Mouse (Mus musculus): ENCODE results near the gene Tnf. TPM values are rescaled to one million over a fixed set of nuclear protein-coding genes. Genes with fewer than 3 reads are reported as not detected.

The Tnf gene
- polyA plus RNA-seq, 1 experiment from 2014 or later: not detected

- Histone ChIP-seq H3K4me3 (replicated peaks; ENCODE audit: low read length) (no peak overlapping the region), H3K36me3 (replicated peaks; ENCODE audit: control insufficient read depth, insufficient read depth) (no peaks in the 10 kb centered on the region), H3K4me1 (replicated peaks; ENCODE audit: control insufficient read depth, insufficient read depth, low read length) (peaks cover 11% of the 10 kb centered on the region; the same call in 1 of the 2 replicates), H3K27ac (0 out of 2 replicates have a peak overlapping the region, but pooled peaks have one; percentile 3), H3K9ac (no peak overlapping the region), H3K4me2 (replicated peaks) (peak overlapping the region; percentile 53), H3K9me3 (ENCODE audit: control insufficient read depth, low read length) (no peaks in the 10 kb centered on the region), H3K27me3 (ENCODE audit: control insufficient read depth, insufficient read depth, low read length) (no peaks in the 10 kb centered on the region)
- 0% methylated on average over 4 of the region's 4 CpGs for WGBS
- no peak for DNase-seq (ENCODE audit: low spot score)
- no peak for ATAC-seq (ENCODE audit: low FRiP score)
Observed at GRCm38 (mm10) chr17:35186681-35187080, 15.1 kb downstream of the Tnf start.

GRCm38 (mm10) chr17:35185639-35186611 lies 15.9 kb downstream of the Tnf start:
- 0 out of 2 replicates have a peak overlapping the region, but pooled peaks have one; percentile 15 for H3K27ac ChIP-seq
- peak; percentile 33 for DNase-seq (ENCODE audit: low spot score)
- H3K4me1 ChIP-seq (replicated peaks; ENCODE audit: control insufficient read depth, insufficient read depth, low read length): peaks cover 11% of the 10 kb centered on the region; the same call in 1 of the 2 replicates
- 2% methylated on average over 18 of the region's 18 CpGs for WGBS
- peak overlapping the region; percentile 37 for H3K9ac ChIP-seq
- H3K27me3 ChIP-seq (ENCODE audit: control insufficient read depth, insufficient read depth, low read length): no peaks in the 10 kb centered on the region
- H3K4me2 ChIP-seq (replicated peaks): peak overlapping the region; percentile 53
- no peaks in the 10 kb centered on the region for H3K9me3 ChIP-seq (ENCODE audit: control insufficient read depth, low read length)
- H3K4me3 ChIP-seq (replicated peaks; ENCODE audit: low read length): peak overlapping the region; percentile 27
- no peaks in the 10 kb centered on the region for H3K36me3 ChIP-seq (replicated peaks; ENCODE audit: control insufficient read depth, insufficient read depth)
- no peak for ATAC-seq (ENCODE audit: low FRiP score)

- Histone ChIP-seq H3K9me3 (ENCODE audit: control insufficient read depth, low read length) (no peaks in the 10 kb centered on the region), H3K36me3 (replicated peaks; ENCODE audit: control insufficient read depth, insufficient read depth) (no peaks in the 10 kb centered on the region), H3K27ac (no peak overlapping the region), H3K4me3 (replicated peaks; ENCODE audit: low read length) (no peak overlapping the region), H3K9ac (no peak overlapping the region), H3K4me2 (replicated peaks) (no peak overlapping the region), H3K27me3 (ENCODE audit: control insufficient read depth, insufficient read depth, low read length) (no peaks in the 10 kb centered on the region), H3K4me1 (replicated peaks; ENCODE audit: control insufficient read depth, insufficient read depth, low read length) (no peaks in the 10 kb centered on the region)
- WGBS: 89% methylated on average over 5 of the region's 5 CpGs
- DNase-seq (ENCODE audit: low spot score) (no peak), ATAC-seq (ENCODE audit: low FRiP score) (no peak)
Observed at GRCm38 (mm10) chr17:35180093-35180492, 21.7 kb downstream of the Tnf start.

- H3K36me3 ChIP-seq (replicated peaks; ENCODE audit: control insufficient read depth, insufficient read depth): no peaks in the 10 kb centered on the region
- H3K27ac ChIP-seq: no peak overlapping the region
- H3K4me2 ChIP-seq (replicated peaks): no peak overlapping the region
- H3K9me3 ChIP-seq (ENCODE audit: control insufficient read depth, low read length): no peaks in the 10 kb centered on the region
- ATAC-seq (ENCODE audit: low FRiP score) (no peak), DNase-seq (ENCODE audit: low spot score) (peak; percentile 66)
- H3K27me3 ChIP-seq (ENCODE audit: control insufficient read depth, insufficient read depth, low read length): no peaks in the 10 kb centered on the region
- no peaks in the 10 kb centered on the region for H3K4me1 ChIP-seq (replicated peaks; ENCODE audit: control insufficient read depth, insufficient read depth, low read length)
- H3K4me3 ChIP-seq (replicated peaks; ENCODE audit: low read length): no peak overlapping the region
- WGBS: 17% methylated on average over 5 of the region's 5 CpGs
- no peak overlapping the region for H3K9ac ChIP-seq
Observed at GRCm38 (mm10) chr17:35178528-35178927, 23.3 kb downstream of the Tnf start.

GRCm38 (mm10) chr17:35175968-35176367 lies 25.8 kb downstream of the Tnf start, which contains the start of gene Aif1:
Gene Aif1, minus strand, starts transcription at chr17:35176068.
- H3K27ac ChIP-seq: no peak within 1 kb of the TSS
- no peak within 1 kb of the TSS for H3K9ac ChIP-seq
- no peaks in the 10 kb centered on the region for H3K4me1 ChIP-seq (replicated peaks; ENCODE audit: control insufficient read depth, insufficient read depth, low read length)
- H3K36me3 ChIP-seq (replicated peaks; ENCODE audit: control insufficient read depth, insufficient read depth): no peaks in the 10 kb centered on the region
- DNase-seq (ENCODE audit: low spot score) (no peak), ATAC-seq (ENCODE audit: low FRiP score) (no peak)
- H3K4me2 ChIP-seq (replicated peaks): no peak within 1 kb of the TSS
- H3K4me3 ChIP-seq (replicated peaks; ENCODE audit: low read length): no peak within 1 kb of the TSS
- H3K27me3 ChIP-seq (ENCODE audit: control insufficient read depth, insufficient read depth, low read length): no peaks in the 10 kb centered on the region
- WGBS: 39% methylated on average over 2 of the region's 2 CpGs
- no peaks in the 10 kb centered on the region for H3K9me3 ChIP-seq (ENCODE audit: control insufficient read depth, low read length)

GRCm38 (mm10) chr17:35175382-35175781 lies 26.4 kb downstream of the Tnf start:
- Histone ChIP-seq H3K4me1 (replicated peaks; ENCODE audit: control insufficient read depth, insufficient read depth, low read length) (no peaks in the 10 kb centered on the region), H3K4me2 (replicated peaks) (no peak overlapping the region), H3K9me3 (ENCODE audit: control insufficient read depth, low read length) (no peaks in the 10 kb centered on the region), H3K27ac (no peak overlapping the region), H3K9ac (no peak overlapping the region), H3K36me3 (replicated peaks; ENCODE audit: control insufficient read depth, insufficient read depth) (no peaks in the 10 kb centered on the region), H3K27me3 (ENCODE audit: control insufficient read depth, insufficient read depth, low read length) (no peaks in the 10 kb centered on the region), H3K4me3 (replicated peaks; ENCODE audit: low read length) (no peak overlapping the region)
- WGBS: 85% methylated on average over 6 of the region's 6 CpGs
- DNase-seq (ENCODE audit: low spot score) (no peak), ATAC-seq (ENCODE audit: low FRiP score) (no peak)

- no peak overlapping the region for H3K4me3 ChIP-seq (replicated peaks; ENCODE audit: low read length)
- 75% methylated on average over 8 of the region's 8 CpGs for WGBS
- no peak overlapping the region for H3K27ac ChIP-seq
- H3K9ac ChIP-seq: no peak overlapping the region
- no peaks in the 10 kb centered on the region for H3K27me3 ChIP-seq (ENCODE audit: control insufficient read depth, insufficient read depth, low read length)
- H3K36me3 ChIP-seq (replicated peaks; ENCODE audit: control insufficient read depth, insufficient read depth): no peaks in the 10 kb centered on the region
- no peak for ATAC-seq (ENCODE audit: low FRiP score)
- no peaks in the 10 kb centered on the region for H3K4me1 ChIP-seq (replicated peaks; ENCODE audit: control insufficient read depth, insufficient read depth, low read length)
- no peak for DNase-seq (ENCODE audit: low spot score)
- no peaks in the 10 kb centered on the region for H3K9me3 ChIP-seq (ENCODE audit: control insufficient read depth, low read length)
- no peak overlapping the region for H3K4me2 ChIP-seq (replicated peaks)
Observed at GRCm38 (mm10) chr17:35174201-35174977, 27.4 kb downstream of the Tnf start.

- Histone ChIP-seq H3K9ac (no peak overlapping the region), H3K9me3 (ENCODE audit: control insufficient read depth, low read length) (no peaks in the 10 kb centered on the region), H3K27ac (no peak overlapping the region), H3K27me3 (ENCODE audit: control insufficient read depth, insufficient read depth, low read length) (no peaks in the 10 kb centered on the region), H3K4me1 (replicated peaks; ENCODE audit: control insufficient read depth, insufficient read depth, low read length) (no peaks in the 10 kb centered on the region), H3K4me2 (replicated peaks) (no peak overlapping the region), H3K36me3 (replicated peaks; ENCODE audit: control insufficient read depth, insufficient read depth) (no peaks in the 10 kb centered on the region), H3K4me3 (replicated peaks; ENCODE audit: low read length) (no peak overlapping the region)
- no peak for DNase-seq (ENCODE audit: low spot score)
- no peak for ATAC-seq (ENCODE audit: low FRiP score)
- WGBS: 74% methylated on average over 3 of the region's 3 CpGs
Observed at GRCm38 (mm10) chr17:35173329-35173728, 28.5 kb downstream of the Tnf start.
